ENCODE assay signal across 15 mouse cellular contexts in the genomic region with DNA sequence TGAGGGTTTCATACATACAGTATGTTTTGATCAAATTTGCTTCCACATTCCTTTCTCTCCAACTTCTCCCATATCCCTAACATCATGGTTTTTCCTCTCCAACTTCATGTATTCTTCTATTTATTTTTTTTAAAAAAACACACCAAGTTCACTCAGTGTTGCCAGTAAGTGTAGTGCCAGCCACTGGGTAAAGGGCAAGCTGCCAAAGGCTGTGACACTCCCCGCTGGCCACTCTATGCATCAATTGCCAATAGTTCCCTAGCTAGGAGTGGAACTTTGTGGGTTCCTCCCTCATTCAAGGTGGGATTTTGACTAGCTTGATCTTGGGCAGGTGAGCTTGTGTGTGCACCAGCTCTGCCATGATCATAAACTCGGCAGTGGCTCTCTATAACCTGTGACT. TPM values are rescaled to one million over a fixed set of nuclear protein-coding genes. Genes with fewer than 3 reads are reported as not detected.
"Had no signal": no experiment of that assay in that cellular context is flagged by ENCODE, and none has a peak within 500 bp of the region (broad histone marks: within the 10 kb centered on the region; RNA-seq: fewer than 3 reads in every experiment).

No protein-coding gene starts in this region.

- H3K4me3 ChIP-seq: layer of hippocampus, adult 2 months; limb, embryonic 10.5 days; liver, embryonic 13.5 days; lung, embryonic 15.5 days; megakaryocyte, embryonic 14.5 days had no signal

- H3K9me3 ChIP-seq: limb, embryonic 10.5 days; liver, embryonic 13.5 days; lung, embryonic 15.5 days; megakaryocyte, embryonic 14.5 days had no signal

- H3K27ac ChIP-seq: layer of hippocampus, adult 2 months; limb, embryonic 10.5 days; liver, embryonic 13.5 days; lung, embryonic 15.5 days; macrophage had no signal

- H3K27me3 ChIP-seq: liver, embryonic 13.5 days; lung, embryonic 15.5 days; megakaryocyte, embryonic 14.5 days had no signal

- H3K4me1 ChIP-seq: liver, embryonic 13.5 days; megakaryocyte, embryonic 14.5 days had no signal

- H3K36me3 ChIP-seq: limb, embryonic 10.5 days; liver, embryonic 13.5 days; lung, embryonic 15.5 days had no signal

- H3K9ac ChIP-seq: liver, embryonic 13.5 days; liver, postnatal 0 days; lung, embryonic 15.5 days had no signal

- ATAC-seq: liver, postnatal 0 days; midbrain, embryonic 16.5 days had no signal

- DNase-seq: kidney, postnatal 10 days; kidney, postnatal 4 days; liver, embryonic 13.5 days; liver, postnatal 0 days; lung, postnatal 14 days; right cerebral cortex, adult 18-20 months; right cerebral cortex, postnatal 25 days; thymus, postnatal 4 days had no signal

- H3K4me2 ChIP-seq: liver, embryonic 13.5 days; lung, embryonic 15.5 days; midbrain, embryonic 11.5 days had no signal

RNA-seq across cellular contexts. Expression of a gene that starts 33.0 kb away (rescaled TPM):
- polyA plus RNA-seq: macrophage had no signal
